Mouse (Mus musculus): ENCODE data around the gene Rnf103.

DNA sequence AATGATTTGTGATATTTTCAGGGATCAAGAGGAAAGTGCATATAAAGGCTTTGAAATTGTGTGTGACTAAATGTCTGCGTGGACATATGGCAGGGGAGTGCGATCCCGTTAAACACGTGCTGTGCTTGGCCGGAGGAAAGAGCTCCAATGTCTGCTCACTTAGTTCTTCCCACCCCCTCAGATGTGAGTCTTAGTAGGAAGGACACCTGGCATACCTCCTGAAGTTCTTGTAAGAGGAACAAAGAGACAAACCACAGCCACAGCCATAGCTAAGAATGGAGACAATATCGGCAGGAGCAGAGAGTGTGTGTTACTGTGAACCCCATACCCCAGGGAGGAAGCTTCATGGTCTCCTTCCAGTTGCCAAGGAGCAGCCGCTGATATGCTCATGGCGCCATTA lies 36.5 kb downstream of the Rnf103 start:
- TF ChIP-seq POLR2A (IDR thresholded peaks at IDR 0.05; ENCODE audit: control insufficient read depth, low read depth, low read length) (no peak), CTCF (IDR thresholded peaks at IDR 0.05; ENCODE audit: control insufficient read depth, insufficient read depth, insufficient replicate concordance, low read depth, low read length) (no peak)

Measured in testis, adult 2 months (tissue).